Mouse (Mus musculus) liver, postnatal 0 days (tissue): ENCODE data around the gene Nfu1. TPM values are rescaled to one million over a fixed set of nuclear protein-coding genes. Genes with fewer than 3 reads are reported as not detected.

Experiments used
- ATAC-seq: fragments of 200-750 bp; cut with Nextera tagmentation; 2 replicates; pipeline ENCODE4 v1.8.0; 2017; ENCODE audit warnings: mild to moderate bottlenecking, moderate library complexity
- DNase-seq: peaks from one replicate; pipeline ENCODE4 v3.0.0-alpha.2; 2016
- H3K27ac ChIP-seq: fragments of 300-500 bp; sonication (generic); 2 replicates; pipeline ENCODE4 v1.5.1; 2014; ENCODE audit warnings: antibody characterized with exemption, moderate library complexity, mild to moderate bottlenecking, low read depth
- H3K27me3 ChIP-seq: fragments of 300-500 bp; sonication (generic); 2 replicates; pipeline ENCODE4 v1.6.1; 2014; ENCODE audit warnings: low read length, control low read depth, mixed read lengths; ENCODE audit not compliant: insufficient read depth
- H3K36me3 ChIP-seq: fragments of 300-500 bp; sonication (generic); replicated peaks from 2 replicates; pipeline ENCODE4 v1.6.1; 2014; ENCODE audit warnings: mild to moderate bottlenecking, control low read depth, low read length, moderate library complexity, mixed read lengths; ENCODE audit not compliant: insufficient read depth
- H3K4me1 ChIP-seq: fragments of 300-500 bp; sonication (generic); 2 replicates; pipeline ENCODE4 v1.6.1; 2014; ENCODE audit warnings: antibody characterized with exemption, mild to moderate bottlenecking, control low read depth; ENCODE audit not compliant: insufficient read depth
- H3K4me2 ChIP-seq: fragments of 300-500 bp; sonication (generic); 2 replicates; pipeline ENCODE4 v1.6.1; 2014; ENCODE audit warnings: low read depth, mild to moderate bottlenecking, low read length, moderate library complexity, mixed read lengths
- H3K4me3 ChIP-seq: fragments of 300-500 bp; sonication (generic); 2 replicates; pipeline ENCODE4 v1.5.1; 2014; ENCODE audit warnings: low read depth, low read length
- H3K9ac ChIP-seq: fragments of 300-500 bp; sonication (generic); replicated peaks from 2 replicates; pipeline ENCODE4 v1.6.1; 2014; ENCODE audit warnings: mild to moderate bottlenecking, moderate library complexity
- H3K9me3 ChIP-seq: fragments of 300-500 bp; sonication (generic); 2 replicates; pipeline ENCODE4 v1.6.1; 2016; ENCODE audit warnings: mild to moderate bottlenecking, control low read depth, low read length, mixed read lengths
- CTCF ChIP-seq: sonication (generic); IDR thresholded peaks from 2 replicates; pipeline ENCODE4 v1.5.1; 2016; ENCODE audit warnings: antibody characterized with exemption, low read depth
- EP300 ChIP-seq: IDR thresholded peaks from 2 replicates; pipeline ENCODE4 v1.6.1; 2016; ENCODE audit warnings: antibody characterized with exemption, low read depth, mild to moderate bottlenecking
- WGBS: fragments of 180-500 bp; shearing (Covaris S2); extraction: QIAGEN DNeasy Blood & Tissue Kit; methylation state at CpG from one replicate; pipeline ENCODE4 v1.1.7; 2014; ENCODE audit not compliant: insufficient replicate concordance; 5-methylcytosine and 5-hydroxymethylcytosine counted together
- polyA plus RNA-seq: library from polyadenylated mRNA; unstranded; fragments of >200 nt; fragmentation: Nextera tagmentation; extraction: Ambion mirVana; gene quantifications from 2 replicates; pipeline ENCODE4 v1.2.1, GENCODE M21; 2015

The Nfu1 gene
- polyA plus RNA-seq, 1 experiment from 2014 or later, result 53.5 TPM

DNA sequence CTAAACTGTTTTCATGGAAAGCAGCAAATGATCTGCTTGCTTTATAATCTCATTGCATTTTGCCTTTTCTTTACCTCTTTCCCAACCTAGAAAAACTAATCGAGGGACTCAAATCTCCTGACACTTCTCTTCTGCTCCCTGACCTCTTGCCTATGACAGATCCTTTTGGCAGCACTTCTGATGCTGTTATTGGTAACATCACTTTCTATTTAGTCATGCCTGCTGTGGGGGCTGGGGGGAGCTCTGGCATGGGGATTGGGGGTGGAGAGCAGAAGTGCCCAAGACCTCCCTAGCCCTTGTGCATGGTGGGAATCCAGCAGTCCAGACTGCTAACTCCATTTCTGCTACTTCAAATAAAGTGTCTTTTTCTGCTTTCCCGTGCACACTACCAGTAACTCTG lies 27.8 kb upstream of the Nfu1 start:
- WGBS, result 81% methylated on average over 2 of the region's 2 CpGs
- no peaks in the 10 kb centered on the region for H3K27me3 ChIP-seq
- ATAC-seq (no peak), DNase-seq (no peak)
- no peaks in the 10 kb centered on the region for H3K9me3 ChIP-seq
- no peak overlapping the region for H3K9ac ChIP-seq
- no peak overlapping the region for H3K4me3 ChIP-seq
- H3K4me2 ChIP-seq, result no peak overlapping the region
- 0 out of 2 replicates have a peak, but pooled peaks cover 2% of the 10 kb centered on the region for H3K4me1 ChIP-seq
- no peak overlapping the region for H3K27ac ChIP-seq
- H3K36me3 ChIP-seq, result 0 out of 2 replicates have a peak, but pooled peaks cover 11% of the 10 kb centered on the region
- TF ChIP-seq EP300, result no peak
- no peak for TF ChIP-seq CTCF

DNA sequence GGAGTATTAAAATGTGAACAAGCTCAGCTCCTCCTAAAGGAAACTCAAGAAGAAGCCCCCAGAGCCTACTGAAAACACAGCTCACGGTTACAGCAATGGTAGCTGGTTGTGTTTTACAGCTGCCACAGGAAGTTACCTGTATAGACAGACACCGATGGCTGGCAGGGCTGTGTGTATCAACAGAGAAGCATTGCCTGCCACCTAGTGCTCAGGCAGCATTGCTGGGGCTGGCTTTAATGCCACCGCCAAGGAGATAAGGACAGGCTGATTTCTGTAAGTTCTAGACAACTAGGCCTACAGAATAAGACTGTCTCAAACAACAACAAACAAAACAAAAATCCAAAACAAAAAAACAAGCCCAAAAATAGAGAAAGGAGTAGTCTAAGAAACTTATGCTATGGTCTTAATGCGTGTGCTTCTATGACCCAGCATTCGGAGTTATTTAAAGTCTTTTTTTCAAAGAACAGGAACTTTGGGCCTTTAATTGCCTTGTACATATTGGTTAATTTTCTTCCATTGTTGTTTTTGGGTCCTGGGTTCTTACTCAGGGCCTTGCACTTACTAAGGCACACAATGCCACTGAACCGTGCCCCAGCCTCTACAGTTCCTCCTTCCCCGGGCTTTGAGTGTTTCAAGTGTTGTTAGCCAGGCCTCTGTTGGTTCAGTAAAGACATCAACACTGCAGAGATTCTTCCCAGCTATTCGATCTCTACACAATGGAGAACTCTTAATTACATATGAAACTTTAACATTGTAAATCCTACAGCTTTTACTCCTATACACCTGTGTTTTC lies 23.5 kb upstream of the Nfu1 start:
- no peak for ATAC-seq
- Histone ChIP-seq H3K4me2 (no peak overlapping the region), H3K9me3 (no peaks in the 10 kb centered on the region), H3K9ac (no peak overlapping the region), H3K36me3 (0 out of 2 replicates have a peak, but pooled peaks cover 4% of the 10 kb centered on the region), H3K4me3 (no peak overlapping the region), H3K27me3 (no peaks in the 10 kb centered on the region), H3K4me1 (no peaks in the 10 kb centered on the region), H3K27ac (no peak overlapping the region)
- no peak for TF ChIP-seq EP300
- TF ChIP-seq CTCF, result no peak
- WGBS, result 78% methylated on average over 8 of the region's 8 CpGs
- no peak for DNase-seq

DNA sequence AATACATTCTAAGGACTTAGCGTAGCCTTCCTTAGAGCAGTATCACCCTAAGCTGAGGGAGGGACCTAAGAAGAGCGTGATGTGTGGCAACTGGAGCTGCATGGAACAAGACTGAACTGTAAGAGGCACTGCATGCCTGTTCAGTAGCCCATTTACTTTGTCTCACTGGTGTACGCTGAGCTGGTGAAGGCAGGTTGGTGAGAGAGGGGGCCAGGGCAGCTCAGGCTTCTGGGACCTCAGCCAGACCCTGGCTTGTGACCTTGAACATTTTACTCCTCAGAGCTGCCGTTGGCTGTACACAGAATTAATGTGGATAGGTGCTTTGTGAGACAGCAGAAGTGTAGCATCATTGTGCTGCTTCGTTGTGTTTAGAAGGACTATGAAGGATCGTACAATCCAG lies 19.5 kb upstream of the Nfu1 start:
- Histone ChIP-seq H3K27me3 (no peaks in the 10 kb centered on the region), H3K27ac (no peak overlapping the region), H3K9ac (no peak overlapping the region), H3K36me3 (no peaks in the 10 kb centered on the region), H3K4me3 (no peak overlapping the region), H3K4me2 (no peak overlapping the region), H3K9me3 (no peaks in the 10 kb centered on the region), H3K4me1 (no peaks in the 10 kb centered on the region)
- DNase-seq (no peak), ATAC-seq (no peak)
- WGBS, result 79% methylated on average over 6 of the region's 6 CpGs
- no peak for TF ChIP-seq EP300
- TF ChIP-seq CTCF, result no peak

DNA sequence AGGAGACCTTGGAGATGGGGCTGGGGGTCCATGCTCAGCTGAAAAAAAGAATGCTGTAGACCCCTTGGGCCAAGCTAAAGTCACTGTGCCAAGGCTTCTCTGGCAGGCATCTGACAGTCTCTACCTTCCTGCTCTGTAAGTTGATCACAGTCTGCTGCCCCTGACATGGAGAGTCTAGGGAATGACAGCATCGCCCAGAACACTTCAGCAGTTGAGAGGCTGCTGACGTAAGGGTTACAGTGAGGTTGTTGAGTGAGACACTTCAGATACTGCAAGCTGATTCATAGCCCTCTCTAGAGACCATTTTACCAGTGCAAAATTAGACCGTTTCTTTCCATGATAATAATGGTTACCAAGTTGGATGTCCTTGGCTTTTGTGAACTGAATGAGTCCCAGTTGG lies 18.0 kb upstream of the Nfu1 start:
- no peaks in the 10 kb centered on the region for H3K27me3 ChIP-seq
- TF ChIP-seq CTCF, result no peak
- TF ChIP-seq EP300, result no peak
- no peak overlapping the region for H3K4me2 ChIP-seq
- DNase-seq, result no peak
- H3K27ac ChIP-seq, result no peak overlapping the region
- ATAC-seq, result no peak
- no peaks in the 10 kb centered on the region for H3K4me1 ChIP-seq
- H3K9me3 ChIP-seq, result no peaks in the 10 kb centered on the region
- WGBS, result 81% methylated on average over 3 of the region's 3 CpGs
- H3K4me3 ChIP-seq, result no peak overlapping the region
- no peaks in the 10 kb centered on the region; the same call in 1 of the 2 replicates for H3K36me3 ChIP-seq
- H3K9ac ChIP-seq, result no peak overlapping the region

DNA sequence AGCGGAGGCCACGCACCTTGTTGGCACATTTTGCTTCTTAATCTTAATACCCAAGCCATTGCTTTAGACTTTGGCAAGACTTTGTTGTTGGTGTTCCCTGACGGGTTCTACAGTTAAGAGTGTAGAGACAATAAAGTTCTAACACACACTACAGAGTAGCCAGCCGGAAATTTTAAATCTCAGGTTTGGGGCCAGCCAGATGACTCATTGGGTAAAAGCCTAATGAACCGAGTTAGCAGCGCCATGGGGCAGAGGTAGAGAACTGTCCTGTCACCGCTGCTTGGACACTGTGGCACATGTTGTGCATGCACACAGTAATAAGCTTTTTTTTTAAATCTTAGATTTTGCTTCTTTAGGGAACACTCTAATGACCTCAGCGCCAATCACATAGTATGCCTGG lies 16.7 kb upstream of the Nfu1 start:
- ATAC-seq (no peak), DNase-seq (no peak)
- 86% methylated on average over 8 of the region's 8 CpGs for whole genome bisulfite sequencing
- no peaks in the 10 kb centered on the region for H3K9me3 ChIP-seq
- no peak overlapping the region for H3K4me2 ChIP-seq
- peaks cover under 1% of the 10 kb centered on the region for H3K36me3 ChIP-seq
- no peak for TF ChIP-seq EP300
- TF ChIP-seq CTCF, result no peak
- H3K9ac ChIP-seq, result no peak overlapping the region
- no peak overlapping the region for H3K4me3 ChIP-seq
- H3K27me3 ChIP-seq, result no peaks in the 10 kb centered on the region
- no peak overlapping the region for H3K27ac ChIP-seq
- no peaks in the 10 kb centered on the region for H3K4me1 ChIP-seq

DNA sequence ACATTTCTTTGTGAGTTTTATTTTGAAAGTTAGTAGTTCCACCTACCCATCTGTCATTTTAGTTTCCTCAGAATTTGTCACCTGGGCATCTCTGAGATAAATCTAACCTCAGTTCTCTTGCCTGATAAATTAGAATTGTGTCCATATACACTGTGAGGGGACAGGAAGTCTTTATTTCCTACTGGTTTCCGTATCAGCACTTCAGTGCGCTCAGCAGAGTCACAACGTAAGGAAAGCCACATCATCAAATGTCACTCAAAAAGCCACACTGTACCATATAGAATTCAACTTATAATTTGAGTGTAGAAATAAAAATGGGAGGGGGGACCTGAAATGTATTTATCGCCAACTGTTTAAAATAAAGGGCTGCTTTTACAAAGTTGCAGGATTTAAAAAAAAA lies 14.8 kb upstream of the Nfu1 start:
- Histone ChIP-seq H3K4me2 (no peak overlapping the region), H3K9ac (no peak overlapping the region), H3K36me3 (peaks cover 15% of the 10 kb centered on the region), H3K27me3 (no peaks in the 10 kb centered on the region), H3K9me3 (no peaks in the 10 kb centered on the region), H3K27ac (no peak overlapping the region), H3K4me1 (no peaks in the 10 kb centered on the region), H3K4me3 (no peak overlapping the region)
- WGBS, result 49% methylated on average over 4 of the region's 4 CpGs
- DNase-seq (no peak), ATAC-seq (no peak)
- TF ChIP-seq EP300 (no peak), CTCF (no peak)
